Mouse (Mus musculus): ENCODE measurements around the gene Stk10. TPM values are rescaled to one million over a fixed set of nuclear protein-coding genes. Genes with fewer than 3 reads are reported as not detected.

Gene Stk10
- polyA plus RNA-seq, 1 experiment from 2014 or later = 2.1 TPM

GRCm38 (mm10) chr11:32671480-32671879, 138.4 kb downstream of the Stk10 start:
- 90% methylated on average over 4 of the region's 4 CpGs for WGBS
- H3K27me3 ChIP-seq (ENCODE audit: low read depth, poor library complexity, severe bottlenecking) = no peaks in the 10 kb centered on the region
- H3K4me1 ChIP-seq = peaks cover 6% of the 10 kb centered on the region; the same call in 1 of the 2 replicates
- no peaks in the 10 kb centered on the region for H3K9me3 ChIP-seq (replicated peaks)
- no peak overlapping the region for H3K27ac ChIP-seq (replicated peaks)
- H3K36me3 ChIP-seq = no peaks in the 10 kb centered on the region
- no peak for DNase-seq (ENCODE audit: low spot score)
- no peak overlapping the region for H3K4me3 ChIP-seq

Other genes with a start within 250 kb of the Stk10 start
- gene Hba-a1, start 249.8 kb upstream of the Stk10 start, polyA plus RNA-seq (2016; fragmentation: Nextera tagmentation; extraction: Ambion mirVana) = 2,199 and 2,239 TPM in 2 replicates
- gene Hbq1b, start 246.3 kb upstream of the Stk10 start, polyA plus RNA-seq (2016; fragmentation: Nextera tagmentation; extraction: Ambion mirVana) = 5.8 and 6.6 TPM in 2 replicates
- gene Hba-a2, start 236.8 kb upstream of the Stk10 start, polyA plus RNA-seq (2016; fragmentation: Nextera tagmentation; extraction: Ambion mirVana) = 3,984 and 4,102 TPM in 2 replicates
- gene Hbq1a, start 233.2 kb upstream of the Stk10 start, polyA plus RNA-seq (2016; fragmentation: Nextera tagmentation; extraction: Ambion mirVana) = not detected in 2 replicates
- 25.7 and 32.7 TPM in 2 replicates for gene Sh3pxd2b, start 185.5 kb upstream of the Stk10 start, polyA plus RNA-seq (2016; fragmentation: Nextera tagmentation; extraction: Ambion mirVana)
- 60.9 and 62.3 TPM in 2 replicates for gene Ubtd2, start 77.9 kb upstream of the Stk10 start, polyA plus RNA-seq (2016; fragmentation: Nextera tagmentation; extraction: Ambion mirVana)
- 0.32 TPM in 1 of 2 replicates, not detected in the other for gene Efcab9, start 1.2 kb upstream of the Stk10 start, polyA plus RNA-seq (2016; fragmentation: Nextera tagmentation; extraction: Ambion mirVana)
- 93.9 and 102 TPM in 2 replicates for gene Fbxw11, start 109.4 kb downstream of the Stk10 start, polyA plus RNA-seq (2016; fragmentation: Nextera tagmentation; extraction: Ambion mirVana)

Data from midbrain, embryonic 10.5 days (tissue).